Mouse (Mus musculus) cerebellum, adult 11-12 months (tissue): ENCODE data around the gene Fggy.

Source experiments
- DNase-seq: peaks from one replicate; pipeline ENCODE4 v3.0.0; 2022

Fggy gene

DNA sequence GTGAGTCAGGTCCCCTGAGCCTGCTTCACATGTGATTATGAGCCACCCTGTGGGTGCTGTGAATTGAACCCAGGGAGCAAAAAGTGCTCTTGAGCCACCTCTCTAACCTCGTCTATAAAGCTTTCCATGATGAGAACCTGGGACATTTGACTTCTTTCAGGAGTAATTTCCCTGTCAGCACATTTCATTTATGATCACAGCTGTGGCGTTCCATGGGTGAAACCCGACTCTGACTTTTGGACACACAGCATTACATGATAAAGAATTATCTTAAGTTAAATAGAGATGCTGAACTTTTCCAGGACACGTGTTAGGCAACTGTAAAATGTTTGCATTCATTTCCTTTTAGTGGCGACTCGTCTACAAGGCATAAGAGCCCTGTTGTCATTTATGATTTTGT, 39.9 kb downstream of the Fggy start:
- no peak for DNase-seq

DNA sequence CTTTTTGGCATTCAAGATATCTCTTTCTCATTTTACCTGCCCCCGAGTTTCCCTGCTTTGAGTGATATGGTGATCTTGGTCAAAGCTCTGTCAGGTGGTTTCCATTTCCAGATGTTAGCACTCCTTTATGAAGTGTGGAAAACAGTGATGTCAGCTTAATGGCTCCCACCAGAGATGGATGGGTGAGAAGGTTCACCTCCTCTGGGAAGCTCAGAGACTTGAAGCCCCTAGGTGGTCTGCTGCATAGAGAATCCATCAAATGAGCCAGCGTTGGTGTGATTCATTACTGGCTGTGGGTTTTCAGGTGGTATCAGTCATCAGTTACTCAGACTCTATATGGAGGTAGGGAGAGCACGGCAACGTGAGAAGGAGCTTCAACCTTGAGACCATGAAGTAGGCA, 44.5 kb downstream of the Fggy start:
- no peak for DNase-seq

GRCm38 (mm10) chr4:95603254-95603653, 45.9 kb downstream of the Fggy start:
- no peak for DNase-seq

- no peak for DNase-seq
Observed at GRCm38 (mm10) chr4:95610663-95611062, 53.4 kb downstream of the Fggy start.

- no peak for DNase-seq
Observed at GRCm38 (mm10) chr4:95611390-95611789, 54.1 kb downstream of the Fggy start.

DNA sequence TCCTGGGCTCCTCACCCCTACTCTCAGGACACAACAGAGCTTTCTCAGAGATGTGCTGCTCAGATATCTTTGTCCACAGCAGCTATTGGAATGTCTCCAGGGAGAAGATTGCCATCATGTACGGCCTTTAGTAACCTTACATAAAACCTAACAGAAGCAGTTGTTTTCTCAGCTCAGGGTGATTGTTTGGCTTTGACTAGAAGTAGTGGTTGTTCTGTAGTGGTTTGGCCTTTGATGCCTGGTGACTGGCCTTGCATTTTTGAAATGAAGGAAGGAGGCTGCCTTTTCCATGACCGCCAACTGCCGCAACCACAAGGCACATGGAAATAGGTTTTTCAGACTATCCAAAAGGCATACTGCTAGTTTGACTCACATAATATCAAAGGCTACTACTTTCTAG, 63.7 kb downstream of the Fggy start:
- DNase-seq: no peak

DNA sequence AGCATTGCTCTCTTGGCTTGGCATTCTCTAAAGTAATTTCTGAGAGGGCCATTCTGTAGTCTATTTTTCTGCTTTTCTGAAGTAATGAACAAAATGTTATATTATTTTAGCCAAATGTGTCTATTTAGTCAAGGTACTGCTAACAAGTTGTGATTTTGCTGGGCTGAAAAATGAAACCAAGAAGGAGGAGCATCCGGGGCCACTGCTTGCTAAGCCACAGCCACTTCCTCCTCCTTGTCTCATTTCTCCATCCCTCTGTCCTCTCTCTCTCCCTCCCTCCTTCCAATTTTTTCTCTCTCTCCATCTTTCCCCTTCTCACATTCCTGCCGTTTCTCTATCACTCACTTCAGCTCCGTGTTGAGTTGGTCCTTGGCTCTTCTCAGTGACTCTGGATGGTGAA, 67.4 kb downstream of the Fggy start:
- DNase-seq: no peak

- no peak for DNase-seq
Observed at GRCm38 (mm10) chr4:95625651-95626050, 68.3 kb downstream of the Fggy start.

DNA sequence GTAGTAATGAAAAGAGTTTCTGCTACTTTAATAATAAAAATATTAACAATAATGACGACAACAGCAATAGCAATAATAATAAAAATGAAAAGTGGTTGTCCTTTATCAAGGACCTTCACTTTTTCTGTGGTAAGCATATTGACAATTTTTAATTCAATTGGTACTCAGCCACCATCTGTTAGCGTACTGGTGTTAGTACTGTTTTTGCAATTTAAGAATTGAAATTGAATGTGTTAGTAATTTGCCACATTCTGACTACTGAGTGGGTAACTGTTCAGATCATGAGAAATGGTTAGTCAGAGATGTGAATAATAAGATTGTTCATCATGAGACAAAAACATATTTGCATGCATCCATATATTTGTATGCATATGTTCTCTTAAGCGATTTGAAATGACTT, 68.9 kb downstream of the Fggy start:
- no peak for DNase-seq

- DNase-seq: no peak
Observed at GRCm38 (mm10) chr4:95634903-95635302, 77.6 kb downstream of the Fggy start.

DNA sequence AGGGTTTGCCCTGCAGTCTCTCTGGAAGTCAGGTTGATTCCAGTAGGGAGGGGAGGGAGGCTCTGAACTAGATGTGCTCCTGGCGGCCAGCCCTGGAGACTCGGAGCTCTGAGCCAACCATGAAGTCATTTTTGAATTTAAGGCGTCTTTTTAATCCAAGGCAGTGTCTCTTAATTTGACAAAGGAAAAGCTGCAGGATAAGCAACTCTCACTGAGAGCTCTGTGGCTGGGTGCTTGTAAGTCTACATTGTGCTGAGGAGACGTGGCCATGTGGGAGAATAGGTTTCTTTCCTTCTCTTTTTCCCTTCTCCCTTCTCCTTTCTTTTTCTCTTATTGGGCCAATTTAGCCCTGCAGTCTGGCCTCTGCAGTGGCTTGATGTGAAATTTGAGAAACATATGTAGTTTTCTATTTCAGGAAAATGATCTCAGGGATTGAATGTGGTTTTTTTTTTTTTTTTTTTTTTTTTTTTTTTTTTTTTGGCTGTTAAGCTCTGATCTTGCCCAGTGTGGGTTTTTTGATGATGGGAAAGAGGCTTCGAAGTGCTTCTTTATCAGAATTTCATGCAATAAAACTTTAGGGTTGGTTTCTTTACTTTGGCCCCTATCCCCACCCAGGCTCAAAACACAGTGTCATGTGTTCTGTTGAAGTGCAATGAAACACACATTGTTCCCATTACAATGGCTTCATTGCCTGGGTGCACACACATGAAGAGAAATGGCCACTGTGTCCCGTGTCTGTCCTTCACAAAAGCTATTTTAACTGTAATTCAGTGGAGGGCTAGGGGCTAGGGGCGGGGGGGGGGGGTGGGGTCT, 79.8 kb downstream of the Fggy start:
- peak; percentile 84 for DNase-seq

- DNase-seq: peak; percentile 21
Observed at GRCm38 (mm10) chr4:95638063-95638462, 80.8 kb downstream of the Fggy start.

- DNase-seq: no peak
Observed at GRCm38 (mm10) chr4:95640831-95641230, 83.5 kb downstream of the Fggy start.

DNA sequence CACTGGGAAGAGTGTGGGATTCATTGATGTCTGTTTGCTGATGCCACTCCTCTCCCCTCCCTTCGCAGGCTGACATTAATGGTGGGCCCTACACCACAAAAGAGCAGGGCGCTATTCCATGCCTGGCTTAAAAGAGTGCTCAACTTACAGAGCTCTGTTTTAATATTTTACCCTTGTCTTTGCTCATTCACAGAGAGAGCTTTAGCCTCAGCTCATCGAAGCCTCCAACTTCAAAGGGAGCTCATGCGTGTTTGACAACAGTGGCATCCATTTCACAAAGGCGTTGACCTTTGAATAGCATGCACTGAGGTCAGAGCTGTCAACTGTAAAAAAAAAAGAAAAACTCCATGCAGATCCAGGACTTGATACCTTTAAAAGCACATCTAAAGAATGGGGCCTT, 86.7 kb downstream of the Fggy start:
- no peak for DNase-seq

DNA sequence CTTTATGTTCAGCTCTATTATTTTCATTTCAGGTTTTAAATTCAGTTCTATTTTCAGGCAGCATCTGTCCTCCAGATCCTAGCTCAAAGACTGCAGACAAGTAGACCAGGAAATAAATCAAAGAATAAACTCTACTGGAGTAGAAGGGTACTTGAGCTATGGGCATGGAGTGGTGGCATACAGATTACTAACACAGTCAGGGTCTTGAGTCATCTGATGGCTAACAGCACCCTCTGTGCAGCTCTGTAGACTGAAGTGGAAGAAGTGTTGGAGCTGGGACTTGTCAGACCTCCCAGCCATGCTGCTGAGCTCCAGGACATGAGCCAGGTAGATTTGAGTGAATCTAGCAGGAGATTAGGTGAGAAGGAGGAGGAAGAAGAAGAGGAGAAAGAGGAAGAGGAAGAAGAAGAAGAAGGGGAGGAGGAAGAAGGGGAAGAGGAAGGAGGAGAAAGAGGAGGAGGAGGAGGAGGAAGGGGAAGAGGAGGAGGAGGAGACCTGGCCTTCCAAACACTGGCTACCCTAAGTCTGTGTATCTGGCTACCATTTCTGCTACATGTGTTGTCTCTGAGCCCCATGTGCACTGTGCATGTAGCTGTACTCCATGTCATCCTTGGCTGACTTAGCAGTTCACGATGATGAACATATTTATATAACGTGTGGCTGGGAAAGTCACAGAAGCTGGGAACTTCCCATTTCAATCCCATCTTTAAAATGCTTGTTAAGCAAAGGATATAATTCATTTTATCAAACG, 91.7 kb downstream of the Fggy start:
- DNase-seq: no peak

DNA sequence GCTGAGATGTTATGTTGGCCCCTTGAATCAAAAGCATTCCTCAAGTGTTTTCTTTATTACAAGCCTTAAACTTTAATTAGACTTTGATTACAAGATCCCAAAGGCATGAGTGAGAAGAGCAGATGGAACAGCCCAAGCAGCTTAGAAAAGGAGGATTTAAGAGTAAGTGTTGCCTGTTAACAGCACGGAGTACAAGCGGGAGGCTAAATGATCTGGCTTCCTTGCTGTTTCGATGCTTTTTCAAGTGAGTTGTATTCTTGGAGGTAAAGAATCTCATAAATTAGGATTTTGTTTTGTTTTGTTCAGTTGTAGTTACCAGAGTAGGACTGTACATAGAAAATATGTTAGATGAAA, 92.2 kb downstream of the Fggy start:
- DNase-seq: no peak

DNA sequence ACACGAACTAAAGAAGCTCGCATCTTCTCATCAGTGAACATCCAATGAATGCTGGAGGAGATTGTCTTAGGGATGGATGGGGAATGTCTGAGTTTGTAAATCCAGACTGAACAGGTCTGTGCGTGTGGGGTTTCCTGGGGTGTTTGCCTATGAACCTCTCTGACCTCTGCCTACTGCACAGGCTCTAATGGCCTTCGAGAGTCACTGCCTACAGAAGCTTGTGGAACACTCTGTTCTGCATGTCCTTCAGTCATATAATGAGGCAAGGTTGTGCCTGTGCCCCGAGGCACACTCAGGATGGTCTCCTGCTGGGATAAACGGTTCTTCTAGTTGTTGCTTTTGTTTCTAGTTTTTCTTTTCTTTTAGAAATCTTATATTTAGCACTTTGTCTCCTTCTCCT, 92.7 kb downstream of the Fggy start:
- no peak for DNase-seq

- no peak for DNase-seq
Observed at GRCm38 (mm10) chr4:95652044-95652443, 94.7 kb downstream of the Fggy start.

DNA sequence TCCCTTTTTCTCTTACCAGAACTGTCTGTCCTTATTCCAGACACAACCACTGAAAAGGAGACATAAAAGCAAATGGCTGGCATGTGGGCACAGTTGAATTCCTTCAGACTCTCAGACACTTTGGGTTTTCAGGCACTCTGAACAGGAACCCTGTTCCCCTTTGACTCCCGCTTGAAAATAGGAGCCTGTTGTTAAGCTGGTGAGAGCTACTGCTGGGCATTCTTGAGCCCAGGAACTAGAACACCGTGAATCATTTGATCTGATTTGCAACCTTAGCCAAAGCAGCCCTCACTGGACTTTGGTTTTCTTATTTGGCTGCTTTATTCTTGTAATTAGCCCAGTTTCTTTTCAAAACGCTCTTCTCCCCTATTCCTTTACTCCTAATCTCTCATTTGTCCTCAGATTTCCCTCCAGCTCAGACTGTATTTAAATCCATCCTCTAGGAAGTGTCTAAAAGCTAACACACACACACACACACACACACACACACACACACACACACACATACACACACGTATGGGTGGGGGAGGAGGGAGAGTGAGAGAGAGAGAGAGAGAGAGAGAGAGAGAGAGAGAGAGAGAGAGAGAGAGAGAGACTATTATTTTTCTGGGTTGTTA, 96.1 kb downstream of the Fggy start:
- DNase-seq: no peak

DNA sequence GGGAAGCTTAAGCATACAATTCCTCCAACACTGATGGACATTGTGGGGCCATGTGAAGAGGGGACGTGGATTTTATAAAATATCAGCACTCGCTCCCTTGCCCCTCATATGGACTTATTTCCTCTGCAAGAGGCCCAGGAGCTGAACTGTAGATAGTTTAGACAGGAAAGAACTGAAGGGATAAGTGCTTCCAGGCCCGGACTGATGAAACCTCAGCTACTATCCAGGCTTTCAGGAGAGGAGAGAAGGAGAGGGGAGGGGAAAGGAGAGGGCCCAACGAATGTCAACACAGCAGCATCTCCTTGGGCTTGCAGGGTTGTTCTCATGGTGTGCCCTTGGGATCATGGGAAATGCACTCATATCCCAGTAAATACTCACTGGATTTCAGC, 96.6 kb downstream of the Fggy start:
- no peak for DNase-seq

DNA sequence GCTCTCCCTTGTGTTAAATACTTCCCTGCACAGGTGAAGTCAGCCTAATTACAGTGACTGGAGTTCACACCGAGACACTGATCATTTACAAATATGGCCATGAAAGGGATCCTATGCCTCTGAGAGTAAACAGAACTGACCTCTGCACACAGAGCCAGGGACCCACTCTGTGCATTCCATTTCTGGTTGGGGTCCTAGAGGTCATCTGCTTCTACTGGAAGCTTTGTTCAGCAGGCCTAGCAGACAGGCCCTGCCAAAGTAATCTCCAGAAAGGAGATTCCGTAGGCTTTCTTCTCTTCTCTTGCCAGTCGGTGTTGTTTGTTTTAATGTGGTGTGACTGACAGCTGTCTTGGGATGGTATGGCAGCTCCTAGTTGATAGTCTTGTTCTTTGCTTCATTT, 101.7 kb downstream of the Fggy start:
- no peak for DNase-seq

DNA sequence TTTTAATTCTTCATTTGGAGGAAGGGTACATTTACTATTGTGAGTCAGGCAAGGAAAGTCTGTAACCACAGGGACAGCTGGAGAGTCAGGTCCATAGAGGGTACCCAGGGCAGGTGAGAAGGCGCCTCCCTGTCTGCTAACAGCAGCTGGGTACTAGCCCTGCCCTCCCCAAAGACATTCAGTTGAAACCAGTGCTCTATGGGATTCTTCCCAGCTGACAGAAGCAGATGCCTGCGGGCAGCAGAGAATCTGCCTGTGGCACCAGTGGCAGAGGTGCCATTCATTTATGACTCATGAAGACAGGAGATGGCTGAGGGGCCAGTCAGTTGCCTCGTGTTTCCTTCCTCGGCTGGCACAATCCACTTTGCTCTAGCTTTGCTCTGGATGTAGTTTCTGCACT, 106.3 kb downstream of the Fggy start:
- no peak for DNase-seq

- no peak for DNase-seq
Observed at GRCm38 (mm10) chr4:95664327-95664726, 107.0 kb downstream of the Fggy start.

GRCm38 (mm10) chr4:95666284-95666889, 109.1 kb downstream of the Fggy start:
- DNase-seq: no peak
